Mouse (Mus musculus): ENCODE data around the gene Ager.

GRCm38 (mm10) chr17:34583397-34583796 lies 14.3 kb upstream of the Ager start:
- TF ChIP-seq CTCF (conservative IDR thresholded peaks at IDR 0.05; ENCODE audit: low read length) (no peak), POU5F1 (IDR thresholded peaks at IDR 0.05; ENCODE audit: borderline replicate concordance, low read length) (no peak)
